Comparison of ENCODE assay signal across 9 mouse cellular contexts in genomic region chr8:8649944-8650343, GRCm38 (mm10). TPM values are rescaled to one million over a fixed set of nuclear protein-coding genes. Genes with fewer than 3 reads are reported as not detected.
DNase-seq lines count a peak whose midpoint lies in the region; ATAC-seq and TF ChIP-seq lines count a peak whose summit lies in the region.
"Had no signal": no experiment of that assay in that cellular context is flagged by ENCODE, and none has a peak within 500 bp of the region (broad histone marks: within the 10 kb centered on the region; RNA-seq: fewer than 3 reads in every experiment).

No protein-coding gene starts in this region.

- no peaks in the 10 kb centered on the region for H3K9me3 ChIP-seq in hindbrain, postnatal 0 days (ENCODE audit: low read length)
- H3K9me3 ChIP-seq in lung, postnatal 0 days (ENCODE audit: low read length): no peaks in the 10 kb centered on the region
- H3K9me3 ChIP-seq: liver, embryonic 15.5 days had no signal

- no peak overlapping the region for H3K9ac ChIP-seq in hindbrain, postnatal 0 days (replicated peaks; ENCODE audit: low read length)
- no peak overlapping the region for H3K9ac ChIP-seq in lung, postnatal 0 days (replicated peaks; ENCODE audit: low read depth)
- H3K9ac ChIP-seq: liver, embryonic 15.5 days had no signal

- H3K4me1 ChIP-seq in hindbrain, postnatal 0 days (ENCODE audit: insufficient read depth, low read length): peaks cover 14% of the 10 kb centered on the region
- H3K4me1 ChIP-seq in lung, postnatal 0 days (ENCODE audit: insufficient read depth, low read depth, low read length): peaks cover 20% of the 10 kb centered on the region
- H3K4me1 ChIP-seq: liver, embryonic 15.5 days had no signal

- TF ChIP-seq EP300 in lung, postnatal 0 days (IDR thresholded peaks at IDR 0.05): no peak

- WGBS in hindbrain, postnatal 0 days: 31% methylated on average over 8 of the region's 8 CpGs
- WGBS in lung, postnatal 0 days: 49% methylated on average over 8 of the region's 8 CpGs

- no peak for TF ChIP-seq CTCF in hindbrain, postnatal 0 days (IDR thresholded peaks at IDR 0.05; ENCODE audit: low read depth)
- no peak for TF ChIP-seq CTCF in lung, postnatal 0 days (IDR thresholded peaks at IDR 0.05)

- ATAC-seq in hindbrain, postnatal 0 days: peak; percentile 74
- ATAC-seq in lung, postnatal 0 days: no peak
- no peak for ATAC-seq in monocyte, adult 5-6 weeks (replicated peaks; ENCODE audit: insufficient number of reproducible peaks, low FRiP score, low TSS enrichment, poor library complexity, severe bottlenecking)

- DNase-seq in cerebellum, adult 9-10 months: peak; percentile 24
- DNase-seq in cerebellum, adult 8-10 months: no peak
- peak; percentile 36 for DNase-seq in urinary bladder, postnatal 14 days (ENCODE audit: low spot score)
- DNase-seq in urinary bladder, postnatal 4 days (ENCODE audit: low spot score in 2 of 2): no peak
- peak; percentile 84 for DNase-seq in hindbrain, postnatal 0 days (ENCODE audit: low spot score)
- peak; percentile 44 for DNase-seq in lung, postnatal 0 days (ENCODE audit: low spot score)
- no peak for DNase-seq in spleen, postnatal 14 days (ENCODE audit: low spot score in 2 of 2)

- H3K4me3 ChIP-seq in hindbrain, postnatal 0 days (ENCODE audit: low read length): no peak overlapping the region
- H3K4me3 ChIP-seq in lung, postnatal 0 days (ENCODE audit: low read depth, low read length): no peak overlapping the region
- H3K4me3 ChIP-seq: liver, embryonic 15.5 days had no signal

- H3K4me2 ChIP-seq in hindbrain, postnatal 0 days (ENCODE audit: low read depth, low read length): 0 out of 2 replicates have a peak overlapping the region, but pooled peaks have one; percentile 6
- H3K4me2 ChIP-seq in lung, postnatal 0 days (replicated peaks; ENCODE audit: low read depth, low read length): 0 out of 2 replicates have a peak overlapping the region, but pooled peaks have one; percentile 2
- H3K4me2 ChIP-seq: liver, embryonic 15.5 days had no signal

- peak overlapping the region; percentile 64 for H3K27ac ChIP-seq in hindbrain, postnatal 0 days
- H3K27ac ChIP-seq in lung, postnatal 0 days (ENCODE audit: low read length): no peak overlapping the region
- H3K27ac ChIP-seq: liver, embryonic 15.5 days had no signal

- no peaks in the 10 kb centered on the region for H3K36me3 ChIP-seq in hindbrain, postnatal 0 days (ENCODE audit: insufficient read depth, low read length)
- H3K36me3 ChIP-seq in lung, postnatal 0 days (ENCODE audit: insufficient read depth, low read length): no peaks in the 10 kb centered on the region
- H3K36me3 ChIP-seq: liver, embryonic 15.5 days had no signal

- H3K27me3 ChIP-seq in hindbrain, postnatal 0 days (ENCODE audit: insufficient read depth, low read length): no peaks in the 10 kb centered on the region
- no peaks in the 10 kb centered on the region for H3K27me3 ChIP-seq in lung, postnatal 0 days (replicated peaks; ENCODE audit: insufficient read depth, low read length)
- H3K27me3 ChIP-seq: liver, embryonic 15.5 days had no signal

RNA-seq across cellular contexts. Expression of gene Efnb2, which starts 11.1 kb away (rescaled TPM):
- total RNA-seq in hindbrain, postnatal 0 days (2014; rRNA removed): 21.0 and 22.8 TPM in 2 replicates
- 9.6 and 10.7 TPM in 2 replicates for polyA plus RNA-seq in hindbrain, postnatal 0 days (2015; fragmentation: Nextera tagmentation; extraction: Ambion mirVana)
- 26.7 and 30.1 TPM in 2 replicates for polyA plus RNA-seq in lung, postnatal 0 days (2015; fragmentation: Nextera tagmentation; extraction: Ambion mirVana)
- total RNA-seq in monocyte, adult 5-6 weeks (2017): 0.19 to 7.5 TPM (median 0.39 TPM) in 3 replicates

RNA-seq across cellular contexts. Expression of gene Arglu1, which starts 40.4 kb away (rescaled TPM):
- total RNA-seq in hindbrain, postnatal 0 days (2014; rRNA removed): 55.6 and 71.9 TPM in 2 replicates
- polyA plus RNA-seq in hindbrain, postnatal 0 days (2015; fragmentation: Nextera tagmentation; extraction: Ambion mirVana): 158 and 175 TPM in 2 replicates
- 126 and 139 TPM in 2 replicates for polyA plus RNA-seq in lung, postnatal 0 days (2015; fragmentation: Nextera tagmentation; extraction: Ambion mirVana)
- total RNA-seq in monocyte, adult 5-6 weeks (2017): 210 to 324 TPM (median 270 TPM) in 3 replicates

Comparison
In these comparisons a context has a peak if more than half of its experiments do, and no peak if none do; other contexts are left out.
1. DNase-seq: peak in cerebellum, adult 9-10 months (single experiment), urinary bladder, postnatal 14 days (single experiment), hindbrain, postnatal 0 days (single experiment) and lung, postnatal 0 days (single experiment); none in cerebellum, adult 8-10 months (single experiment), urinary bladder, postnatal 4 days (0 of 2) and spleen, postnatal 14 days (0 of 2).